Mouse (Mus musculus): ENCODE results near the gene Igf1r.

The Igf1r gene

DNA sequence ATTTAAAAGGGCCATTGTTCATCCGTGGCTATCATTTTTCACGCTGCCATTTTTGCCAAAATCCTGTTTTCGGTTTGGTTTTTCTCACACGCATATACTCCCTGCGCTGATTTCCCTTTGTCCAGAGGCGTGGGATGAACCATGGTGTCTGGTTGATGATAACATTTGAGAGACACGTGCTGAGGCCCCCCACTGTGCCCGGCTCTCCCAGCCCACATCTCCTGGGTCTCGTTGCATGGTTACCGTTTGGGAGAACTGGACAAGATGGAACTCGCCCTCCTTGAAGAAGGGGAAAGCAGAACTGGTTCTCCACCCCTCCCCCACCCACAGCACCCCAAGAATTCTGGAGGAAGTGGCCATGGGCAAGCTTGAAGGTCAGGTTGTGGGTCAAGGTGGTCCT, 274.4 kb downstream of the Igf1r start:
- DNase-seq (ENCODE audit: low spot score in 2 of 2): no peak

- no peak for DNase-seq (ENCODE audit: low spot score in 2 of 2)
These were observed 275.0 kb downstream of the Igf1r start for GRCm38 (mm10) chr7:68227621-68228020.

DNA sequence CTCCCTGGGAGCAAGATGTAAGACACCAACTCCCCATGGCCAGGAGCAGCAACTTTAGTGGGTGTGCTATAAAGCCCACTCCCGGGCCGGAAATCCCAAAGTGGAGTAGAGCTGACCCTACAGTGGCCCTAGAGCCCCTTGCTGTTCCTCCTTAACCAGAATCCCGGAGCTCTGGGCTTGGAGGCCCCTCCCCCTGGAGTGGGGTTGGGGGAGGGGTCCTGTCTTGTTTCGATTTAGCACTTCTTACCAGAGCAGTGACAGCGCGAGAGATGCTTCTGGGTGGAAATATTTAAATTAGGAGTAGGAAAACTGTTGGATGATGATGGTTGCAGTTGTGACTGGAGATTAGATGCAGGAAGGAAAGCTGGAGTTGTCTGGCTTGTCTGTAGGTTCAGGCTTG, 275.9 kb downstream of the Igf1r start:
- DNase-seq (ENCODE audit: low spot score in 2 of 2): no peak

- DNase-seq (ENCODE audit: low spot score in 2 of 2): no peak
These were observed 278.2 kb downstream of the Igf1r start for GRCm38 (mm10) chr7:68230831-68231230.

DNA sequence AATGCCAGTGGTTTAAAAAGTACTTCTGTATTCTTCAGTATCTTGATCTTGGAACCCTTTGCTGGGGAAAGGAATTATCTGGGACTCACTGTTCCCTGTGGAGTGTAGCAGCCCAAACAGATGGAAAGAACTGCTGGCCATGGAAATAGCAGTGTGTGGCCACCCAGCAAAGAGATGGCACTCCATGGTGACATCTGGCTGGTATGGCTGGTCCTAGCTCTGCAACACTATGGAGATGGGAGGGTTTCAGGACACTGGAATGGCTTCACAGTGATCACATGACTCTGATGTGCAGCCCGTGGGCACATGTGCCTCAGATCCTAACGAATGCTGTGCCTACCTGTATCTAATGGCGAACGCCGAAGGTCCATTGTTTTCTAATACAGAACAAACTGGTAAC, 279.9 kb downstream of the Igf1r start:
- no peak for DNase-seq (ENCODE audit: low spot score in 2 of 2)

- DNase-seq (ENCODE audit: low spot score in 2 of 2): no peak
These were observed 281.1 kb downstream of the Igf1r start for GRCm38 (mm10) chr7:68233619-68234223.

- no peak for DNase-seq (ENCODE audit: low spot score in 2 of 2)
These were observed 284.2 kb downstream of the Igf1r start for GRCm38 (mm10) chr7:68236817-68237216.

- DNase-seq (ENCODE audit: low spot score in 2 of 2): no peak
These were observed 286.7 kb downstream of the Igf1r start for GRCm38 (mm10) chr7:68239220-68239827.

DNA sequence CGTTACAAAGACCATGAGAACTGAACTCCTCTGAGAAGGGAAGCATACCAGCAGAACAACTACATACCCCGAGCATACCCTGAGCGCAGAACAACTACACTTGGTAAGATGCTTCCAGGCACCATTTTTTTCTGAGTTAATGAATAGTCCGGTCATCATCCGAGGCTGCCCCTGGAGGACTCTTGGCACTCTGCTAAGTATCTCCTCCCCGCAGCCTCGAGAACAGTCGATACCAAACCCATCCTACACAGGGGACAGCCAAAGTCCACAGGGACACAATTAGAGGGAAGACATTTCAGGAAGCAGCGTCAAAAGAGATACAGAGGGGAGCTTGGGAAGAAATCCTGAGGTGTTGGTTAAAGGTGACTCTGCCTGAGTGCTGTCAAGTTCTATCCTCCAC, 288.6 kb downstream of the Igf1r start:
- no peak for DNase-seq (ENCODE audit: low spot score in 2 of 2)

DNA sequence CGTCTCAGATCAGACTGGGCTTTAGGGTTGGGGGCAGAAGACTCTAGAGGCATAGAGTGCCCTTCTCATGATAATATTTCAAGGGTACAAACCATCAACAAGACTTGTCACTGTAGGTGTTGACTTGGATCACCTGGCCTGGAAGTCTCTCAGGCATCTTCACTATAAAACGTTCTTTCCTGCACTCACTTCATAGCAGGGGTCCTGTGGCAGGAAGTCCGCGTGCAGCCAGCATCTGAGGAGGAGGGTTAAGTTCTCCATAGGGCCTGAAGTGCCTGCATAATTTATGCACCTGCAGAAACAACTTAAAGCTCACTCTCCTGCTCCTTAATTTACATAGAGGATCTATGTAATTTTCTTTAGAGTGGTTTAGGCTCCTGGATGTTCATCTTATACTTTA, 293.1 kb downstream of the Igf1r start:
- DNase-seq (ENCODE audit: low spot score in 2 of 2): no peak

- no peak for DNase-seq (ENCODE audit: low spot score in 2 of 2)
These were observed 293.6 kb downstream of the Igf1r start for GRCm38 (mm10) chr7:68246249-68246648.

DNA sequence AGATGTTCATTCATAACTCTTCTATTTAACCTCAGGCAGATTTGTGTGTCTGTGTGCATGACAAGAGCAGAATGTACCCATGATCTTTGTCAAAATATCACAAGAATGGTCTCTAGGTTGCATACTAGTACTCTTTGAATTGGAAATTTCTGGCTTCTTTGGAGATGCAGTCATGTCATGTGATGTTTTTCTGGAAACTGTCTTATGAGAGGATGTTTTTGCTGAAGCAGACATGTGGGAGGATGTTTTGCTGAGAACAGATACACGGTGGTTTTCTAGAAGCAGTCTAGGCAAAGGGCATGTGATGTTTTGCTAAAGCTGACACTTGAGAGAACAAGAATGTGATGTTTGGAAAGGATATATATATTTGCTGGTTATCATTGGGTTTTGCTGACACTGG, 297.8 kb downstream of the Igf1r start:
- DNase-seq (ENCODE audit: low spot score in 2 of 2): no peak

DNA sequence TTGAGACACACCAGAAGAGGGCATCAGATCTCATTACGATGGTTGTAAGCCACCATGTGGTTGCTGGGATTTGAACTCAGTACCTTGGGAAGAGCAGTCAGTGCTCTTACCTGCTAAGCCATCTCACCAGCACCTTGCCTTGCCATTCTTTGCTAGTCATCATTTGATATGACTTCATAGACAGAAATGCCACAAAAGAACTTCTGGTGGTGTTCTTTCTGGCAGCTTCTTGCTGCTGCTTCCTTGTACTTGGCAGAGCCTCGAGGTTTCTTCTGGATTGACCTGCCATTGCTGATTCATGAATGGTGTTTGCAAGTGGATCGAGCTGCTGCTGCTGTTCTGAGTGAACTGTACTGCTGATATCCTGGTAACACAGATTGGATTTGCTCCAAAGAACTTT, 298.3 kb downstream of the Igf1r start:
- DNase-seq (ENCODE audit: low spot score in 2 of 2): no peak

DNA sequence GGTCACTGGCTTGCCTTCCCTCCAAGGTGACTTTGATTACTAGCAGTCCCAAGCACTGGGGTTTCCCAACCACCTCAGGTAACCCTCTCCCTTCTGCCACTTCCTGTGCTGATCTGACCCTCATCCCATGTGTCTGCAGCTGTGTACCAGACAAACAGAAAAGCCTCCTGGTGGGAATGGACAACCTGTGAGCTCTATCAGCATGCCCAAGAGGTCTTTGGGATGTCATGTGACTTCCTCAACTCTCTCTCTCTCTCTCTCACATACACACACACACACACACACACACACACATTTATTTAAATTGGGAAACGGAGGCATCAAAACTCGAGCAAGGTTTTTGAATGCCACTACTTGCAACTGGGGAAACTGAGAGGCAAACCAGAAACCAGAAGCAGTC, 305.1 kb downstream of the Igf1r start:
- no peak for DNase-seq (ENCODE audit: low spot score in 2 of 2)

GRCm38 (mm10) chr7:68258326-68259150, 305.9 kb downstream of the Igf1r start:
- DNase-seq (ENCODE audit: low spot score in 2 of 2): no peak

DNA sequence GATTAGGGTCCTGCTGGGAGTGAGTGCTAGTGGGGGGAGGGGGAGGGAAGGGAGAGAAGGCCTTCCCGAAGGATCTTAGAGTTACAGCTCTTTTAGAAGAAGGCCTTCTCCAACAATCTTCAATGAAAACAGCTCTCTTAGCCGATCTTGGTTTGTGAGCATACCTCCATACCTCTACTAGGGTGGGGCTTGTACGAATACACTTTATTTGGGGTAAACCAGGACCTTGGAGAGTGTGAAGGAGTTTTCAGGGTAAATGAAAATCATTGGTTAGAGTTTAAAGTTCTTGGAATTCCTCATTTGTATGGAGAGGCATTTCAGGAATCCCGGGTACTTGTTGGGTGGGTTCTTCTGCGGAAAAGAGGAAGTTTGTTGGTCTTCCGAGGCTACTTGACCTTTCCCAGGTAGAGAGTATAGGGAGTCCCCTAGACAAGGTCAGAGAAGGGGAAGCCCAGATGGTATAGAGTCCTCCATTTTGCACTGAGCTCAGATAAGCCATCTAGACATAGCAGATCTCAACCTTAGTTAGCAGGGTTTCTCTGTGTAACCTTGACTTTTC, 307.0 kb downstream of the Igf1r start:
- DNase-seq (ENCODE audit: low spot score in 2 of 2): no peak

DNA sequence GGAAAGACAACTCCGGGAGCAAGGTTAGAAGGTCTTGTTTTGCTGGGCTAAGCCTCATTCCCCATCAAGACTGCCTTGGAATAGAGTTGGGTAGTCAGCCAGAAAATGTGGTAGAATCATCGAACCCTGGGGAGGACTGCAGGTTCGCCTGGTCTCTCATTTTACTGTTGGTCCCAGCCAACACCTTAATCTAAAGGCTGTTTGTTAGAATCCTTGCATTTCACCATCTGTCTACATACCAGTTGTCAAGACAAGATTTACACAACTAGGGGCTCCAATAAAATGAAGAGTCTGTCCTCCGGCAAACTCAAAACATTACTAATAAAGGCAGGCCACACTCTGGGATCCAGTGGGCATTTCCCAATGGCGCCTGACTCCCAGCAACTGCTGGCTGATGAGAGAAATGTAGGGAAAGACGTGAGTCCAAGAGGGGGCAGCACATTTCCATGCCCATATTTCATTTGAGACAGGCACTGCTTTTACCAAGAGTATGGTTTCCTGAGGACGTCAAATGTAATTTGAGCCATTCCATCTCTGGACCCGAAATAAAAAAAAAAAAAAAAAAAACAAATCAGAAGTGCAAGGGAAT, 310.1 kb downstream of the Igf1r start:
- DNase-seq (ENCODE audit: low spot score in 2 of 2): no peak

DNA sequence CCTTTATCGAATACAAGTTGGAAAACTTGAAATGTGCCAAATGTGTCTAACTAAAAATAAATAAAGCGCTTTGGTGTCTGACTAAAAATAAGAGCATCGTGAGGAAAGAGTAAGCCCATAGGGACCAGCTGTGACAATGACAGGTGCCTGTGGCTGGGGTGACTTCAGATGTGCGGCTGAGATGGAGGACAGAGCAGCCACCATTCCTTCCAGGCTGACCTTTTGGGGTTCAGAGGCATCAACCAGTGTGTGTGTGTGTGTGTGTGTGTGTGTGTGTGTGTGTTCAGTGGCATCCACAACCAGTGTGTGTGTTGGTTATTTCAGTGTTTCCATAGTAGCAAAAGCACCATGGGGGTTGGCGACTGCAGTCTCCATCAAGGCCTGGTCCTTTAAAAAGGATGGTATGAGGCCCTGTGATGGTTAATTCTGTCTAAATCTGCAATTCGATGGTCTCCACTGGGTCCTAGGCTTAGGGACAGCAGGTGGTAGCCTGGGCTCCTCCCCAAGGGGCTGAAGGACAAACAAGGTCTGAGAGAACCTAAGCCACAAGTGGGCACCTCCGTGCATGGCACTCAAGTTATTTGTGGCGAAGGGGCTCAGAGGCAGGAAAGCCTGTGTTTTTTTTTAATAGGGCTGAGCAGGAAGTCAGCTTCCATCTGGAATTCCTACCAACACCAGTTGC, 310.9 kb downstream of the Igf1r start:
- DNase-seq (ENCODE audit: low spot score in 2 of 2): no peak

- peak in 1 of 2 experiments; percentile 20 for DNase-seq (ENCODE audit: low spot score in 2 of 2)
These were observed 311.4 kb downstream of the Igf1r start, which contains the start of gene Pgpep1l for GRCm38 (mm10) chr7:68264028-68264453. TSS of gene Pgpep1l (minus strand) at chr7:68264233.

GRCm38 (mm10) chr7:68264531-68264930, 311.9 kb downstream of the Igf1r start:
- peak; percentile 50 to 77 for DNase-seq (ENCODE audit: low spot score in 2 of 2)

DNA sequence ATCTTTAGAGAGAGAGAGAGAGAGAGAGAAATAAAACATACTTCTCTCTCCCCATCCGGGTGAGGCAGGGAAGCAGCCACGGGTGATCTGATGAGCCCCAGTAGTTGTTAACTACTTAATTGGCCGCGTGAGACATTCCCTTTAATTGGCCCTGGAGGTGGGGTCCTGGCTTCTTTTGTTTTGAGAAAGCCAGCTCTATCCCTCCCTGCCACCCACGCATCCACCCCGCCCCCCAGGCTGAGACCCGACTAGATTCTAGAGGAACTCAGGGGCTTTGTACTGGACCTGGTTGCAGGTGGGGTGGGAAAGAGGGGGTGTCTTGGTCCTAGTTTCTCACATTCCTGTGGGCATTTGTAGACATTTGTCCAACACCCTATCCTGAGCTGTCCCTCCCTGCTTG, 312.8 kb downstream of the Igf1r start:
- no peak for DNase-seq (ENCODE audit: low spot score in 2 of 2)

DNA sequence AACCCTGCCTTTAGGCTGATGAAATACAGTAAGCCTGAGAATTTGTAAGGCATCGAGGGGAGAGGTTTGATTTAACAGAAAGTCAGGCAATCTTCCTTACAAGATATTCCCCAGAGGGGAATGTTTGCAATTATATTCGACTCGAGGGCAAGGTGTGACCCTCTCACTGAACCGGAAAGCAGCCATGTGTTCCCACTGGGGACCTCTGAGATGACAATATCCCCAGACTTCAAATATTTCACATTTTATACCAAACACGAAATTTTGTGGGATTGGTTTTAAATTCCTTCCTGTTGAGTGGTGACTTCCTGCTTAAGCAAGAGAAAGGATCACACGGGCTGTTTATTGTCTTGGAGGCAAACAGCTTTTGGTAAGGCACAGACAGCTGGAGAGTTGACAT, 314.1 kb downstream of the Igf1r start:
- DNase-seq (ENCODE audit: low spot score in 2 of 2): no peak

Data from frontal cortex, postnatal 10 days (tissue).